Mouse (Mus musculus) forebrain, embryonic 15.5 days (tissue): ENCODE results near the gene Nxpe3. TPM values are rescaled to one million over a fixed set of nuclear protein-coding genes. Genes with fewer than 3 reads are reported as not detected.
"Not testable (repeated sequence)": the region's sequence is repeated elsewhere in the genome, so short reads cannot be mapped to it uniquely, and the experiment has no call there.

Experiments used
- ATAC-seq: fragments of 200-750 bp; cut with Nextera tagmentation; replicated peaks from 2 replicates; pipeline ENCODE4 v1.8.0; 2017; ENCODE audit warnings: mild to moderate bottlenecking, moderate TSS enrichment, moderate library complexity
- H3K27ac ChIP-seq: fragments of 300-500 bp; sonication (generic); replicated peaks from 2 replicates; pipeline ENCODE4 v1.5.1; 2015; ENCODE audit warnings: mild to moderate bottlenecking, inconsistent platforms
- H3K27me3 ChIP-seq: fragments of 300-500 bp; sonication (generic); 2 replicates; pipeline ENCODE4 v1.6.1; 2015; ENCODE audit warnings: inconsistent platforms
- H3K36me3 ChIP-seq: fragments of 300-500 bp; sonication (generic); 2 replicates; pipeline ENCODE4 v1.6.1; 2015; ENCODE audit warnings: mild to moderate bottlenecking, inconsistent platforms
- H3K4me1 ChIP-seq: fragments of 300-500 bp; sonication (generic); 2 replicates; pipeline ENCODE4 v1.6.1; 2015; ENCODE audit warnings: inconsistent platforms
- H3K4me2 ChIP-seq: fragments of 300-500 bp; sonication (generic); replicated peaks from 2 replicates; pipeline ENCODE4 v1.6.1; 2015; ENCODE audit warnings: mild to moderate bottlenecking, inconsistent platforms
- H3K4me3 ChIP-seq: fragments of 300-500 bp; sonication (generic); 2 replicates; pipeline ENCODE4 v1.5.1; 2015; ENCODE audit warnings: mild to moderate bottlenecking, inconsistent platforms
- H3K9ac ChIP-seq: fragments of 300-500 bp; sonication (generic); replicated peaks from 2 replicates; pipeline ENCODE4 v1.6.1; 2015; ENCODE audit warnings: mild to moderate bottlenecking, inconsistent platforms
- H3K9me3 ChIP-seq: fragments of 300-500 bp; sonication (generic); 2 replicates; pipeline ENCODE4 v1.6.1; 2016; ENCODE audit warnings: inconsistent platforms
- WGBS: fragments of 180-500 bp; shearing (Covaris S2); methylation state at CpG from one replicate; pipeline ENCODE4 v1.1.7; 2015; ENCODE audit warnings: mixed read lengths; 5-methylcytosine and 5-hydroxymethylcytosine counted together
- polyA plus RNA-seq: library from polyadenylated mRNA; unstranded; fragments of >200 nt; fragmentation: Nextera tagmentation; extraction: Ambion mirVana; gene quantifications from 2 replicates; pipeline ENCODE4 v1.2.1, GENCODE M21; 2015

Nxpe3 gene
- polyA plus RNA-seq, 1 experiment from 2014 or later, result 1.3 TPM

DNA sequence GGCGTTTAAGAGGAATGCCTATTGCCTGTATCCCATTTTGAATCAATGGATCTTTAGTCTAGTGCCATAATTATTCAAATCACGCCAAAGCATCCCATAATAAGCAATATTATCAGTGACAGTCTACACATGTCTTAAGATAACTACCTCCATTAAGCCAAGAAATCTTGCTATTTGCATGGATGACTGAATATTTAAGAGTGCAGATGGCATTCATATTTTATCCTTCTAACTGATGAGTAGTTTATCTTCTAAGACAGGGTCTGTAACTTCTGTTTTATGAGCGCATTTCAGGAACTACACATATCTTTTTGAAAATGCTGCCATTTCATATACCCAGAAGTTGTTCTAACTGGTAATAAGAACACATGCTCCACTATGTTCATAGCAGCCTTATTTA, 50.2 kb downstream of the Nxpe3 start:
- no peak for ATAC-seq
- Histone ChIP-seq H3K9ac (no peak overlapping the region), H3K4me3 (no peak overlapping the region), H3K27me3 (no peaks in the 10 kb centered on the region), H3K27ac (no peak overlapping the region), H3K4me1 (no peaks in the 10 kb centered on the region), H3K9me3 (no peaks in the 10 kb centered on the region), H3K36me3 (peaks cover 12% of the 10 kb centered on the region), H3K4me2 (no peak overlapping the region)
- WGBS, result 87% methylated on average over 3 of the region's 3 CpGs

DNA sequence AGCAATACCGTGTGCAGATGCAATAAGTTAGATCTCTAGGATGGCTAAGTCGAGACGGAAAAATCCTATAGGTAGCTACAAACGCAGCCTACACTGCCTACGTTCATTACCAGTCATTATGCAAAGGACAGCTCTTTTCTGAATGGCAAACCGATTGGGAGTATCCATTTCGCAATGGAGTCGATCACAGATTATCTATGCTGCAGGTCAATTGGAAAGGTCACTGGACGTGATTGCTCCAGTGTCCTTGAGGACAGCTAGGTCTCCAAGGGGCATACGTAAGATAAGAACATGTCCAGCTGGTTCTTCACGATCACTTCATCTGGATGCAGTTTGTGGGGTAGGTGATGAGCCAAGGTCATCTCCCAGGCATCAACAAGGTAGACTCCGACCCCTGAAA, 51.2 kb downstream of the Nxpe3 start:
- Histone ChIP-seq H3K27ac (no peak overlapping the region), H3K27me3 (no peaks in the 10 kb centered on the region), H3K4me3 (no peak overlapping the region), H3K4me1 (peaks cover 3% of the 10 kb centered on the region; the same call in 1 of the 2 replicates), H3K9me3 (no peaks in the 10 kb centered on the region), H3K36me3 (peaks cover 12% of the 10 kb centered on the region), H3K4me2 (no peak overlapping the region), H3K9ac (no peak overlapping the region)
- ATAC-seq, result no peak
- 96% methylated on average over 12 of the region's 12 CpGs for WGBS

DNA sequence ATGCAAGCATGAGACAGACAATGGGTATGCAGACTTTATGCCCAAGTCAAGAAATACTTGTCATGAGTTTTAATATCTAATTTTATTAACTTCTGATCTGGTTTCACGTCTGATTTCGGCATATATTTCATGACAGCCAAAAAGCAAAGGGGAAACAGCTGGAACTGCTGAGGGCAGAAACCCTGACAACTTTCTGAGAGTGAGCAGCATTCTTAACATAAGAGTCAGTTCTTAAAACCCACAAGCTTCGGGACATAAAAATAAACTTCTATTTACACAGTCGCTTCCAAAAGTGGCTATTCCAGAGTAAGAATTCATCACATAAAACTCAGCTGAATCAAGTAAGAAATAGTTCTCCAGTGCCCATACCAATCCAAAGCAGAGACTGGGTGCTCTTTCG, 52.0 kb downstream of the Nxpe3 start:
- Histone ChIP-seq H3K9me3 (no peaks in the 10 kb centered on the region), H3K4me3 (no peak overlapping the region), H3K4me2 (no peak overlapping the region), H3K36me3 (peaks cover 12% of the 10 kb centered on the region), H3K9ac (no peak overlapping the region), H3K27ac (no peak overlapping the region), H3K27me3 (no peaks in the 10 kb centered on the region), H3K4me1 (peaks cover 4% of the 10 kb centered on the region; the same call in 1 of the 2 replicates)
- WGBS, result 93% methylated on average over 5 of the region's 5 CpGs
- ATAC-seq, result no peak

GRCm38 (mm10) chr16:55841506-55841905, 53.6 kb downstream of the Nxpe3 start:
- no peaks in the 10 kb centered on the region for H3K27me3 ChIP-seq
- 92% methylated on average over 6 of the region's 6 CpGs for WGBS
- H3K9ac ChIP-seq, result no peak overlapping the region
- ATAC-seq, result no peak
- H3K4me1 ChIP-seq, result peaks cover 5% of the 10 kb centered on the region; the same call in 1 of the 2 replicates
- H3K4me2 ChIP-seq, result no peak overlapping the region
- H3K36me3 ChIP-seq, result peaks cover 12% of the 10 kb centered on the region
- H3K27ac ChIP-seq, result no peak overlapping the region
- H3K4me3 ChIP-seq, result no peak overlapping the region
- H3K9me3 ChIP-seq, result no peaks in the 10 kb centered on the region

DNA sequence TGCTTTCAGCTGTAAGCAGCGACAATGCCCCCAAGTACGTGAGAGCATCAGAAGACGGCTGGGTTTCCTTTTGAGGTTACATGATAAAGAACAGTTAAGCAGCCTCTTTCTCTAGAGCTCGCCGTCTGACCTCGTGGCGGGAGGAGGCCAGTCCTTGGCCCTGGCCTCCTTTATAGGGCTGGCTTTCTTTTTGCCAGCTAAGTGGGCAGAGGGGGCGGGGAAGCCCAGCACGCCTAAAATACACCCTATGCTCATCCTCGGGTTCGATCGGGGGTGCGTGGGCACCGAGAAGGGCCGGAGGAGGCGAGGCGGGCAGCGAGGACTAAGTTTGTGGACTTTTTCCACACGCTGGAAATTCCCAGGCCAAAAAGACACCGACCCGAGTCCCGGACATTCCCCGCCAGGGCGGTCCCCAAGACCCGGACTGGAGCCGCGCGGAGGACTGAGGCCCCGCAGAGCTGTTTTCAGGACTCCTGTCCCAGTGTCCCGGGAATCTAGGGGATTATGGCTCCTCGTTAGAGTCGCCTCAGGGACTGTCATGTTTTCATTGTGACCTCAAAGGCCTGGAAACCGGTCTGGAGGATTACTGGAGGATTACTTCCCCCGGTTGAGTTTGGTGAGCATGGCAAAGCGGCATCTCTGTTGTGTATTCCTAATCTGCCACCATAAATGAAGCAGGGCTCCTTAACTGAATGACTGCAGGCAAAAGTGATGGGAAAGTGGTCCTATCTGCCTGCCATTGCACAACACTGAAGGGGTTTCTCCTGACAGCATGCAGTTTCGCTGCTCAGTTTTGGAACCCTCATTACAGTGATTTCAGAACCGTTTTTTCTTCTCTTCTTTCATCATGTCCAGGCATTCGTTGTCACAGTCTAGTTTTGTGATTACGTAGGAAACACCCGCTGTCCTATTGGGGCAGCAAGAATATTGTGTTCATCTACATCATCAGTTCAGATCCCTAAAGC, 56.3 kb downstream of the Nxpe3 start, which contains the start of gene Nfkbiz:
Gene Nfkbiz, minus strand, starts transcription at position 390 of the 965 bp plus-strand sequence.
- no peaks in the 10 kb centered on the region for H3K9me3 ChIP-seq
- WGBS, result under 1% methylated on average over 40 of the region's 40 CpGs
- peaks cover 2% of the 10 kb centered on the region for H3K36me3 ChIP-seq
- H3K27ac ChIP-seq, result peak within 1 kb of the TSS; percentile 61
- H3K9ac ChIP-seq, result peak within 1 kb of the TSS; percentile 62
- H3K4me2 ChIP-seq, result peak within 1 kb of the TSS; percentile 55
- no peaks in the 10 kb centered on the region for H3K27me3 ChIP-seq
- H3K4me3 ChIP-seq, result peak within 1 kb of the TSS; percentile 49
- H3K4me1 ChIP-seq, result peaks cover 5% of the 10 kb centered on the region; the same call in 1 of the 2 replicates
- peak; percentile 93 for ATAC-seq

GRCm38 (mm10) chr16:55838129-55838509, 57.0 kb downstream of the Nxpe3 start:
- 4% methylated on average over 3 of the region's 3 CpGs for WGBS
- H3K4me1 ChIP-seq, result peaks cover 5% of the 10 kb centered on the region; the same call in 1 of the 2 replicates
- no peaks in the 10 kb centered on the region for H3K9me3 ChIP-seq
- no peak for ATAC-seq
- H3K4me3 ChIP-seq, result peak overlapping the region; percentile 49
- no peaks in the 10 kb centered on the region for H3K27me3 ChIP-seq
- no peak overlapping the region for H3K27ac ChIP-seq
- peak overlapping the region; percentile 62 for H3K9ac ChIP-seq
- H3K4me2 ChIP-seq, result peak overlapping the region; percentile 55
- H3K36me3 ChIP-seq, result no peaks in the 10 kb centered on the region

GRCm38 (mm10) chr16:55837653-55838052, 57.4 kb downstream of the Nxpe3 start:
- not testable (repeated sequence) for H3K4me1 ChIP-seq, H3K9me3 ChIP-seq, H3K9ac ChIP-seq, H3K27ac ChIP-seq, ATAC-seq, H3K36me3 ChIP-seq, H3K27me3 ChIP-seq, H3K4me2 ChIP-seq
- 91% methylated on average over 8 of the region's 8 CpGs for WGBS
- H3K4me3 ChIP-seq, result peak overlapping the region; percentile 49; the same call in 1 of the 2 replicates

GRCm38 (mm10) chr16:55837168-55837567, 57.9 kb downstream of the Nxpe3 start:
- Histone ChIP-seq H3K36me3 (no peaks in the 10 kb centered on the region), H3K9ac (no peak overlapping the region), H3K27me3 (no peaks in the 10 kb centered on the region), H3K9me3 (no peaks in the 10 kb centered on the region), H3K4me3 (no peak overlapping the region), H3K4me1 (peaks cover 5% of the 10 kb centered on the region; the same call in 1 of the 2 replicates), H3K4me2 (no peak overlapping the region), H3K27ac (no peak overlapping the region)
- ATAC-seq, result no peak
- WGBS, result 72% methylated on average over 2 of the region's 2 CpGs

DNA sequence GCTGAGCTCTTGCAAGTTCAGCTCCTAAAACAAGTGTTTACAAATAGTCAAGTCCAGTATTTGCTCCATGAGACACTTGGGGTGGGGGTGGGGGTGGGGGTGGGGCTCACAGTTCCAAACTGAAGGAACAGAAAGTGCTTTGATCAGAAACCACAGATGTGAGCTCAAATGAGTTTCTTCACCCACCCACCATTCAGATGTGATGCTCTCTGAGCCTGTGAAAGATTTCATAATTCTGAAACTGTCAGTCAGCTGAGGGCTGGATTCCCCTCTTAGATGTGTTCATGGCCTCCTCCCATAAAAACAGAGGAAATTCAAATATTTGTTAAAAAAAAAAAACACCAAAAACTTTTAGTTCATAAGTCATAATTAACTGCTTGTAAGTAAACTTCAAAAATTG, 59.3 kb downstream of the Nxpe3 start:
- H3K9ac ChIP-seq, result no peak overlapping the region
- no peaks in the 10 kb centered on the region for H3K27me3 ChIP-seq
- ATAC-seq, result no peak
- H3K4me1 ChIP-seq, result peaks cover 5% of the 10 kb centered on the region; the same call in 1 of the 2 replicates
- no peak overlapping the region for H3K4me2 ChIP-seq
- H3K27ac ChIP-seq, result no peak overlapping the region
- H3K36me3 ChIP-seq, result no peaks in the 10 kb centered on the region
- no peaks in the 10 kb centered on the region for H3K9me3 ChIP-seq
- no peak overlapping the region for H3K4me3 ChIP-seq

DNA sequence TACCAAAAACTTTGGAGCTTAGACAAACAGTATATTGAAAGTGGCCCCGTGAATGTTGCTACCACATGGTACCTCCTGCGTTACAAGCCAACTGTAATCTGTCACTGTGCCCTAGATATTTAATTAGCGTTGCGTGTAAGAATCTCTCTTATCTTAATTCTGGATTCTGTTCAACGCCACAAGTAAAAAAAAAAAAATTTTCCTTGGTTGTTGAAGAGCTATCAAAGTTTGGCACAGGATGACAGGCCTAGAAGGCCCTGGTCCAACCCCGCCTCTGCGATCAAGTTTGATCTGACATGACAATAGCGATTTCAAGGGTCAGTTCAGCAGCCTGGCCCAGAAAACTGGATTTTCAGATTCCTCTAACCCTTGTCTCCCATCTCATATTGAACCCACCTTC, 62.5 kb downstream of the Nxpe3 start:
- no peak overlapping the region for H3K4me2 ChIP-seq
- no peak overlapping the region for H3K27ac ChIP-seq
- H3K36me3 ChIP-seq, result no peaks in the 10 kb centered on the region
- H3K4me1 ChIP-seq, result no peaks in the 10 kb centered on the region
- no peaks in the 10 kb centered on the region for H3K9me3 ChIP-seq
- no peak overlapping the region for H3K4me3 ChIP-seq
- H3K9ac ChIP-seq, result no peak overlapping the region
- H3K27me3 ChIP-seq, result no peaks in the 10 kb centered on the region
- WGBS, result 78% methylated on average over 8 of the region's 8 CpGs
- no peak for ATAC-seq

- no peak overlapping the region for H3K4me2 ChIP-seq
- no peak overlapping the region for H3K27ac ChIP-seq
- WGBS, result 96% methylated on average over 6 of the region's 6 CpGs
- H3K9me3 ChIP-seq, result no peaks in the 10 kb centered on the region
- H3K27me3 ChIP-seq, result no peaks in the 10 kb centered on the region
- no peaks in the 10 kb centered on the region for H3K4me1 ChIP-seq
- no peak overlapping the region for H3K4me3 ChIP-seq
- no peaks in the 10 kb centered on the region for H3K36me3 ChIP-seq
- no peak overlapping the region for H3K9ac ChIP-seq
- ATAC-seq, result no peak
These were observed 63.0 kb downstream of the Nxpe3 start for GRCm38 (mm10) chr16:55832040-55832439.

- WGBS, result 95% methylated on average over 1 of the region's 1 CpGs
- Histone ChIP-seq H3K4me1 (no peaks in the 10 kb centered on the region), H3K9ac (no peak overlapping the region), H3K4me3 (no peak overlapping the region), H3K27ac (no peak overlapping the region), H3K27me3 (no peaks in the 10 kb centered on the region), H3K9me3 (no peaks in the 10 kb centered on the region), H3K36me3 (no peaks in the 10 kb centered on the region), H3K4me2 (no peak overlapping the region)
- ATAC-seq, result no peak
These were observed 63.6 kb downstream of the Nxpe3 start for GRCm38 (mm10) chr16:55831451-55831850.
